Mouse (Mus musculus) hindbrain, embryonic 15.5 days (tissue): ENCODE results near the gene Tlx3. TPM values are rescaled to one million over a fixed set of nuclear protein-coding genes. Genes with fewer than 3 reads are reported as not detected.

Experiments used
- ATAC-seq: fragments of 200-750 bp; cut with Nextera tagmentation; 2 replicates; pipeline ENCODE4 v1.8.0; 2017; ENCODE audit warnings: low read depth, moderate number of reproducible peaks, moderate TSS enrichment; ENCODE audit not compliant: low FRiP score
- H3K27ac ChIP-seq: fragments of 300-500 bp; sonication (generic); replicated peaks from 2 replicates; pipeline ENCODE4 v1.5.1; 2015; ENCODE audit warnings: mild to moderate bottlenecking, inconsistent platforms
- H3K27me3 ChIP-seq: fragments of 300-500 bp; sonication (generic); 2 replicates; pipeline ENCODE4 v1.6.1; 2015; ENCODE audit warnings: control low read depth, inconsistent platforms
- H3K36me3 ChIP-seq: fragments of 300-500 bp; sonication (generic); 2 replicates; pipeline ENCODE4 v1.6.1; 2015; ENCODE audit warnings: control low read depth, inconsistent platforms
- H3K4me1 ChIP-seq: fragments of 300-500 bp; sonication (generic); replicated peaks from 2 replicates; pipeline ENCODE4 v1.6.1; 2015; ENCODE audit warnings: control low read depth, inconsistent platforms
- H3K4me2 ChIP-seq: fragments of 300-500 bp; sonication (generic); 2 replicates; pipeline ENCODE4 v1.6.1; 2015; ENCODE audit warnings: moderate library complexity, mild to moderate bottlenecking, inconsistent platforms
- H3K4me3 ChIP-seq: fragments of 300-500 bp; sonication (generic); 2 replicates; pipeline ENCODE4 v1.5.1; 2015; ENCODE audit warnings: mild to moderate bottlenecking, inconsistent platforms
- H3K9ac ChIP-seq: fragments of 300-500 bp; sonication (generic); 2 replicates; pipeline ENCODE4 v1.6.1; 2015; ENCODE audit warnings: inconsistent platforms
- H3K9me3 ChIP-seq: fragments of 300-500 bp; sonication (generic); 2 replicates; pipeline ENCODE4 v1.6.1; 2016; ENCODE audit warnings: control low read depth, inconsistent platforms
- WGBS: fragments of 180-500 bp; shearing (Covaris S2); methylation state at CpG from one replicate; pipeline ENCODE4 v1.1.7; 2015; 5-methylcytosine and 5-hydroxymethylcytosine counted together
- polyA plus RNA-seq: library from polyadenylated mRNA; unstranded; fragments of >200 nt; fragmentation: Nextera tagmentation; extraction: Ambion mirVana; gene quantifications from 2 replicates; pipeline ENCODE4 v1.2.1, GENCODE M21; 2015

The Tlx3 gene
- polyA plus RNA-seq, 1 experiment from 2014 or later, result 18.1 TPM

DNA sequence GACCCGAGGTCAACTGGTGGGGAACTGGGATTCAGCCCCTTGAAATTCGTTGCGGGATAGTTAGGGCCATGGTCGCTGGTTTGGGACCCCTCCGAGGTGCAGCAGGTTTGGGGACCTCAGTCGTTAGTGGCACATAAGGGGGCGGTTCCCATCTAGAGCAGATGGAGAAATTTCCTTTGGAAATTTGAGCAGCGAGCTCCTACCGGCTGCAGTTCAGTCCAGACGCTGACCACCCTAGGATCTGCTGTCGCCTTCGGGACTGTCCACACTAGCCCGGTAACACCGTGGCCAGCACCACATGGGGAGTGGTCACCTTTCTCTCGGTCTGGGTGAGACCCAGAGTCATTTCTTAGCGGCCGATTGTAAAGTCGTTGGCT lies 928 bp upstream of the Tlx3 start:
- Histone ChIP-seq H3K9ac (peak overlapping the region; percentile 20), H3K27ac (peak overlapping the region; percentile 72), H3K4me3 (peak overlapping the region; percentile 40), H3K4me1 (peaks cover 35% of the 10 kb centered on the region), H3K36me3 (no peaks in the 10 kb centered on the region), H3K4me2 (peak overlapping the region; percentile 52), H3K9me3 (no peaks in the 10 kb centered on the region), H3K27me3 (peaks cover 37% of the 10 kb centered on the region)
- WGBS, result under 1% methylated on average over 18 of the region's 18 CpGs
- ATAC-seq, result no peak

DNA sequence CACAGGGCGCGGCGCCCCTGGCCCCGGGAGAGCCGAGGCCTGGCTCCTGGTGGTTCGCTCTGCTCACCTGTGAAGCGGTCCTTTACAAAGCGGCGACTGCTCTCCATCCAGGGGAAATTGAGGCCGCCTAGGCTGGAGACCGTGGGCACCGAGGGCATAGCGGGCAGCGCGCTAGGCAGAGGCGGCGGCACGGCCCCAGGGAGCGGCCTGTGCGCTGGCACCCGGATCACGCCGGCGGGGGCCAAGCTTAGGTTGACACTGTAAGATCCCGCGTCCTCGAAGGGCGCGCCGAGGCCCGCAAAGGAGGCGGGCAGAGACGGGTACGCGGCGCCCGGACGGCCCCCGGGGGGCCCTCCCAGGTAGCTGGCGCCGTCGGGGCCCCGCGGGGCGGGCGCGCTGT lies 417 bp downstream of the Tlx3 start:
- H3K27ac ChIP-seq, result peak overlapping the region; percentile 79
- peak overlapping the region; percentile 14 for H3K9ac ChIP-seq
- under 1% methylated on average over 45 of the region's 47 CpGs for WGBS
- H3K4me3 ChIP-seq, result peak overlapping the region; percentile 40
- peaks cover 35% of the 10 kb centered on the region for H3K4me1 ChIP-seq
- ATAC-seq, result no peak
- H3K9me3 ChIP-seq, result no peaks in the 10 kb centered on the region
- no peaks in the 10 kb centered on the region for H3K36me3 ChIP-seq
- peaks cover 48% of the 10 kb centered on the region for H3K27me3 ChIP-seq
- H3K4me2 ChIP-seq, result peak overlapping the region; percentile 52

DNA sequence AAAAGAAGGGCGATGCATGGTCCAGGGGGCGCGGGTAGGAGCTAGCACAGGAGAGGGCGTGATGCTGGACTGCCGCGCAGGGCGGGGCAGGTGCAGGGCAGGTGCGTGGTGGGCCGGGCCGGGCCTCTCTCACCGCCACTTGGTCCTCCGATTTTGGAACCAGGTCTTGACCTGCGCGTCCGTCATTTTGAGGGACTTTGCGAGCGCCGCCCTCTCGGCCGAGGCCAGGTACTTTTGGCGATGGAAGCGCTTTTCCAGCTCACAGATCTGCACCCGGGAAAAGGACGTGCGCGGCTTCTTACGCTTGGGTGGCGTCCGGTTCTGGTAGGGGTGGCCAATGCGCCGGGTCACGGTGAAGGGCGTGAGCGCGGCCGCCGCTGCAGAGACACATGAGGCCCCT lies 1.1 kb downstream of the Tlx3 start:
- 4% methylated on average over 35 of the region's 37 CpGs for WGBS
- H3K9ac ChIP-seq, result no peak overlapping the region
- H3K4me1 ChIP-seq, result peaks cover 35% of the 10 kb centered on the region
- no peaks in the 10 kb centered on the region for H3K9me3 ChIP-seq
- peak overlapping the region; percentile 52; the same call in 1 of the 2 replicates for H3K4me2 ChIP-seq
- no peaks in the 10 kb centered on the region for H3K36me3 ChIP-seq
- peak overlapping the region; percentile 79 for H3K27ac ChIP-seq
- ATAC-seq, result no peak
- H3K4me3 ChIP-seq, result peak overlapping the region; percentile 40
- H3K27me3 ChIP-seq, result peaks cover 48% of the 10 kb centered on the region

DNA sequence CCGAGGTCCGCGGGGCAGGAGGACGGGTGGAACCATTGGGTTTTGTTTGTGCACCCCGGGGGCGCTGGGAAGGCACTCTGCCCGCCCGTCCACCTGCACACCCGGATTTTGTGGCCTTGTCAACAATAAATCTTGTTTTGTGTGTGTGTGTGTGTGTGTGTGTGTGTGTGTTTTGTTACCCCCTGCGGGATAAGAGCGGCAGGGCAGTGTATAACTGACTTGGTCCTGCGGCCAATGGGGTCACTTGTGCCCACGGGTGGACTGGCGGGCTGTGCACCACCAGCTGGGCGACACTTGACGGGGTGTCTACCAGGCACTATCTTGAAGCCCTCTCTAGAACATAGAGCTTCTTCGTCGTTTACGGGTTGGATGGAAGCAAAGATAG lies 1.8 kb downstream of the Tlx3 start:
- ATAC-seq, result no peak
- peak overlapping the region; percentile 37; the same call in 1 of the 2 replicates for H3K9ac ChIP-seq
- H3K4me3 ChIP-seq, result peak overlapping the region; percentile 40
- under 1% methylated on average over 19 of the region's 19 CpGs for WGBS
- H3K4me2 ChIP-seq, result peak overlapping the region; percentile 52
- H3K9me3 ChIP-seq, result no peaks in the 10 kb centered on the region
- H3K27ac ChIP-seq, result peak overlapping the region; percentile 79
- peaks cover 48% of the 10 kb centered on the region for H3K27me3 ChIP-seq
- no peaks in the 10 kb centered on the region for H3K36me3 ChIP-seq
- peaks cover 37% of the 10 kb centered on the region for H3K4me1 ChIP-seq

DNA sequence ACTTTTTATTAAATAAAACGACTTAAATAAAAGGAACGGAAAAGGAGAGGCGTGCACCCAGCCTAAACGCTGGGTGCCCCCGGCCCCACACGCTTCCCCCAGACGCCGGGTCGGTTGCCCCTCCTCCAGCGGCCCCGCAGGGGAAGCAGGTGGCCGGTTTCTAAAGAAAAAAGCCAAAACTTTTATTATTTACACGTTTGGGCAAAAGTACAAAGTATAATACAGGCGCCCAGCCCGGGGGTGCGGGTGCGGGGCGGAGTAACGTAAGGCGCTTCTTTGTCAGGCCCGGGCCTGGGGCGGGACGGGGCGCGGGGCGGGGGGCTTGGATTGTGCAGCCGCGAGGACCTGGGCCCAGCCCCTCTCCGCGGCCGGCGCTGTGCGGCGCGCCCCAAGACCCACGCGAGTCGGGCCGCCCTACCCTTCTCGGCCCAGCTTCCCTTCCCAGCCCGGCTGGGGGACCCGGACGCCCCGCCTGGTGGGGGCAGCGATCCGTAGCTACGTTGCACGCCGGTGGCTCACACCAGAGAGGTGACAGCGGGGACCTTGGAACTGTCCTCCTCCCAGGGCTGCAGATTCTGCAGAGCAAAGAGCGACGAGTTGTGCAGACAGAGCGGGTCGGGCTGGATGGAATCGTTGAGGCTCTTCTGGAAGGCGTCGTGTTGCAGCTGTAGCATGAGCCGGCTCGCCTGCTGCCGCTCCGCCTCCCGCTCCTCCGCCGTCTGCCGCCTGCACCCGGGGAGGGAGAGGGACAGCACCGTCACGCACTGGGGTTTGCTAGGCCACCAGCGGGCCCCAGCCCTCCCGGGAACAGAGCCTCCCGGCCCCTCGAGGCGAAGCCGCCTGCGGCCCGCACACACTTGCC lies 2.4 kb downstream of the Tlx3 start:
- Histone ChIP-seq H3K4me3 (peak overlapping the region; percentile 40), H3K27me3 (peaks cover 48% of the 10 kb centered on the region), H3K36me3 (no peaks in the 10 kb centered on the region), H3K4me2 (peak overlapping the region; percentile 52), H3K9ac (peak overlapping the region; percentile 37), H3K27ac (peak overlapping the region; percentile 79), H3K4me1 (peaks cover 42% of the 10 kb centered on the region), H3K9me3 (no peaks in the 10 kb centered on the region)
- ATAC-seq, result peak; percentile 17; the same call in 1 of the 2 replicates
- under 1% methylated on average over 64 of the region's 76 CpGs for WGBS

DNA sequence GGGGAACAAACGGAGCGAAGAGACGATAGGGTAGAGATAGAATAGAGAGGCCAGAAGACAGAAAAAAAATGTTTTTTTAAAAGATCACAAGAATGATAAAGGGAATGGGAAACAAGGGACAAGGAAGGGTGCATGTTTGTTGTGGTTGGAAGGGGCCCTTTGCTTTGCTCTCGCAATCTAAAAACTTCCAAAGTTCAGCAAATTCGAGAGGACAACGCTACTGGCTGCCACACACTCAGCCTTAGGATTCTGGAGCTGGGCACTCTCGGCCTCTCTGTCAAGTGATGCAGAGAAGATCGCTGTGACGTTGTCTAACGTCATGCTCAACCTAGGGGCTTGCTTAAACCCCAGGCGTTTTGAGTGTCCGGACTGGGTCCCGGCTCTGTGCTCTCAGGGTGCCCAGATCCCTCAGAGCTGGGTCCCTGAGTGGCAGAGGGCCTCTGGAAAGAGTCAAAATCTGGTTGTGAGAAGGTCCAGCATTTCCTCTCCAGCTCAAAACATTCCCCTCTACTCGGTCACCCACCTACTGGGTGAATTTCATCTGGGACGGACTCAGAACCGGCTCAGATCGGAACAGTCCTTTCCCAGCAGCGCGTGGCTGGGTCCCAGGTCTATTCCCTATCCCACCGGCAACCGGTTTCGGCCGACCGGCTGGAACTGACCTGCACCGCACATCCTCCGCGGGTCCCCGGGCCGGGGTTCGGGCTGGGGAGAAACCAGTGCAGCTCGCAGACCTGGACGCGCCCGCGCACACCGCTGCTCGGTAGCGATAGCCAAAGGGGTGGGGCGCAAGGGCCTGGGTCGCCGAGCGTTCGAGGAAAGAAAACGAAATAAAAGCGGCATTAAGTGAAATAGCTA lies 3.3 kb downstream of the Tlx3 start:
- under 1% methylated on average over 45 of the region's 45 CpGs for WGBS
- peak overlapping the region; percentile 79 for H3K27ac ChIP-seq
- peaks cover 48% of the 10 kb centered on the region for H3K27me3 ChIP-seq
- peak overlapping the region; percentile 40 for H3K4me3 ChIP-seq
- H3K9ac ChIP-seq, result peak overlapping the region; percentile 37; the same call in 1 of the 2 replicates
- peak overlapping the region; percentile 52 for H3K4me2 ChIP-seq
- H3K9me3 ChIP-seq, result no peaks in the 10 kb centered on the region
- H3K4me1 ChIP-seq, result peaks cover 42% of the 10 kb centered on the region
- no peaks in the 10 kb centered on the region for H3K36me3 ChIP-seq
- no peak for ATAC-seq

DNA sequence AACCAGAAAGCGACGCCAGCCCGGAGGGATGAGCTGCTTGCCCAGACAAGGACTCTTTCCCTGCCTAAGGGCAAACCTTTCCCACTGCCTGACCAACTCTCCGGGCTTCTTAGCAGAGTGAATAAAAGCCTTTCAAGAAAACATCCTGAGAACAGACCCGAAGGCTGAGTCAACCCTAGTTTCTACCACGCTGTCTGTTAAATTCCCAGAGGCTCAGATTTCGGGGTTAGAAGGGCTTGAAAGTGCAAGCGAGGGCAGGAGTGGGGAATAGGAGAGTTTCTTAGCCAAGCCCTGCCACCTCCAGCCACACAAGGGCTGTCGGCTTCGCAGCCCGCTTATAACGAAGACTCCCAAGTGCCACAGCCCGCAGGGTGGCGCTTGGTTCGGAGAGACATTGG lies 4.3 kb downstream of the Tlx3 start:
- H3K9me3 ChIP-seq, result no peaks in the 10 kb centered on the region
- H3K4me2 ChIP-seq, result peak overlapping the region; percentile 52
- ATAC-seq, result no peak
- H3K27me3 ChIP-seq, result peaks cover 50% of the 10 kb centered on the region
- 0 out of 2 replicates have a peak overlapping the region, but pooled peaks have one; percentile 6 for H3K9ac ChIP-seq
- H3K36me3 ChIP-seq, result no peaks in the 10 kb centered on the region
- 4% methylated on average over 15 of the region's 15 CpGs for WGBS
- peak overlapping the region; percentile 79; the same call in 1 of the 2 replicates for H3K27ac ChIP-seq
- peaks cover 42% of the 10 kb centered on the region for H3K4me1 ChIP-seq
- H3K4me3 ChIP-seq, result peak overlapping the region; percentile 40

DNA sequence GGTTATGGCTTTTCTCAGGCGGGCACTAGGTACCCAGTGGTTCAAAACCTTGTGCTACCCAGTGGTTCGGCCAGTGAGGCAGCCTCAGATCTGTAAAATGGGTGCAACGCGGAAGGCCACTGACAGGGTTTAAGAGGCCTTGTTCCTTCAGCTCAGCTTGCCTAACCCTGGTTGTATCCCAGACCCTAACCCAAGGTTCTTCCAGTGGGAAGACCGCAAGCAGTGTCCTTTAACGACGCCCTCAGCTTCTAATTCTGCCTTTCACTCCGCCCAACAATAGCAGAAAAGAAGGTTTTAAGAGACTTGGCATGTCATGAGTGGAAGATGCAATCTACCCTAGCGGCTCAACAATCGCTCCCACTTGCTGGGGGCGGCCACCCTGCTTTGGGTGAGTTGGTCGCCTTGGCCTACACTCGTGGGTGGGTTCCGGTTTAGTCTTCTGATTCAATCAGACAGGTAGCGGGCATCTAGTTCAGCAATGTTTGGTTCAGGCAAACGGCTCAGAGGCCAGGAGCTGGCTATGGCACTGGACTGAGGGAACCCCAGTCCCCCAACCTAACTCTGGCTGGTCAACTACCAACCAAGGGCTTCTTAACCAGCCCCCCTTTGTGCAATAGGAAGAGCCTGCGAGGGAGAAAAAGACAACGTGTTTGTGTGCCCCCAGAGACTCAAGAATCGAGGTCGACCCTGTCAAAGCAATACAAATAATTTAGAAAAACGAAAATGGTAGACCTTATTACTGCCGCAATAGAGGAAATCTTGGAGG lies 4.9 kb downstream of the Tlx3 start:
- no peak for ATAC-seq
- peaks cover 36% of the 10 kb centered on the region for H3K4me1 ChIP-seq
- H3K27ac ChIP-seq, result peak overlapping the region; percentile 79
- peak overlapping the region; percentile 52 for H3K4me2 ChIP-seq
- peak overlapping the region; percentile 40 for H3K4me3 ChIP-seq
- H3K27me3 ChIP-seq, result peaks cover 55% of the 10 kb centered on the region
- no peak overlapping the region for H3K9ac ChIP-seq
- H3K36me3 ChIP-seq, result no peaks in the 10 kb centered on the region
- no peaks in the 10 kb centered on the region for H3K9me3 ChIP-seq
- WGBS, result 17% methylated on average over 22 of the region's 22 CpGs

DNA sequence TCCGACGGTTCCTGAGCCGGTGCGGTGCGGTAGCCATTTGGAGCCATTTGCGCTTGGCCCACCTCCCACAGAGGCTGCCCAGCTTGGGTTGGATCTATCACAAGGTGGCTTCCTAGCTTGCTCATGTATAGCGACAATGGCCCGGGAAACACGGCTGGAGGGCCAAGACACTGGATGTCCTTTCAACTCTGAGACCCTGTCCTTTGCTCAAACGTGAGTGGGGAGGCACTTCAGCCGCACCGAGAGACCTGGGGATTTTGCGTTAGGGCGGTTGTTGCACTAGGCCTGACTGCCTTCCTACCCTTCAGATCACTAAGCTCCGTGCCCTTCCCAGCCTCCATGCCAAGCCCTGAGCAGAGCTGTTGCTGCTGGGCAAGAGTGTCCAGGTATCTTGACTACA lies 5.7 kb downstream of the Tlx3 start:
- 16% methylated on average over 15 of the region's 15 CpGs for WGBS
- Histone ChIP-seq H3K9me3 (no peaks in the 10 kb centered on the region), H3K4me3 (0 out of 2 replicates have a peak overlapping the region, but pooled peaks have one; percentile 6), H3K27me3 (peaks cover 63% of the 10 kb centered on the region), H3K27ac (peak overlapping the region; percentile 20), H3K4me2 (peak overlapping the region; percentile 52), H3K9ac (no peak overlapping the region), H3K36me3 (no peaks in the 10 kb centered on the region), H3K4me1 (peaks cover 27% of the 10 kb centered on the region)
- no peak for ATAC-seq

DNA sequence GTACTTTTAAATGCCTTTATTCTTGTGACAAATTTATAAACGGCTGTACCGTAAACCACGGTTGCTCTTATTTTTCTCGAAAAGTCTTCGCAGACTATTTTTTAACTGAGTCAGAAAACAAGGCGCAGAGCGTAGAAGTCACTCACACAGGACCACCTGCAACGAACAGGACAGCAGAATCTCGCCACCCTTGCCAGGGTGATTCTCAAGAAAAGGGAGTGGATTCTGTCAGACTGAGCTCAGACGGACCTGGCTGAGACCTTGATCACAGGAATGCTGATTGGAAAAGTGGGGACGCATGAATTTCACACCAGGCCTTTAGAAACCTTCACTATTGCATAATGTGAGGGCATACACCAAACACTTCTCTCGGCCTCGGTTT lies 6.3 kb downstream of the Tlx3 start:
- Histone ChIP-seq H3K36me3 (no peaks in the 10 kb centered on the region), H3K4me3 (no peak overlapping the region), H3K27ac (no peak overlapping the region), H3K9ac (no peak overlapping the region), H3K4me1 (peaks cover 22% of the 10 kb centered on the region), H3K27me3 (peaks cover 63% of the 10 kb centered on the region), H3K9me3 (no peaks in the 10 kb centered on the region), H3K4me2 (peak overlapping the region; percentile 52; the same call in 1 of the 2 replicates)
- no peak for ATAC-seq
- WGBS, result 25% methylated on average over 13 of the region's 13 CpGs

DNA sequence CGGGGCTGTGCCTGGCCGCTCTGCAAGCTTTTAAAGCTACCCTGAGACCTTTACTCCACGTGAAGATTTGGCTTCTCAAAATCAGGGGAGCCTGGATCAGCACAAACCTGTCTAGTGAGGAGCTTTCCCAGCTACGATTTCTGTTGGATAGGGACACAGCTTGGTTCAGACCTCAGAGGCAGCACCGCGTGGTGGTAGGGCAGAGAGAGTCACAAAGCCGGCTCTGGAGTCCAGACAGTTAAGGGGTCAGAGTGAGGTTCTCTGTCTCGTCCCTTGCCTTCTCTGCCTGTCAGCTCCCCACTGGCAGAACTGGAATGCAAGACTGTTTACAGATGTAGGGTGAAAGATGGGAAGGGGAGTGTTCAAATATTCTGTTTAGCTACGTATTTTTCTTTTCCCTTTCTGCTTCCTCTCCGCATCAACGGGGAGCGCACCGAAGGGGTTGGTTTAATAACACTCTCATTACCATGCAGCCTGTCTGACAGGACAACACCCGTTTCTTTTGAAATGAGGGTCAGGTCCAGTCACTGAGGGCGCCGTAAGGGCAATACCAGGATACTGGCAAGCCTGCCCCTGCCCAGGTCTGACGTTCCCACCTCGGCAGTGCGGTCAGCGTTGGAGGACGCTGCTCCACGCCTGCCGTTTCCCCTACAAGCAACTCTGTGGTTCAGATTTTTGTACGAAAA lies 6.8 kb downstream of the Tlx3 start:
- Histone ChIP-seq H3K4me1 (peaks cover 22% of the 10 kb centered on the region), H3K36me3 (no peaks in the 10 kb centered on the region), H3K27ac (no peak overlapping the region), H3K4me3 (0 out of 2 replicates have a peak overlapping the region, but pooled peaks have one; percentile 5), H3K27me3 (peaks cover 68% of the 10 kb centered on the region), H3K9ac (no peak overlapping the region), H3K9me3 (no peaks in the 10 kb centered on the region), H3K4me2 (peak overlapping the region; percentile 52)
- no peak for ATAC-seq
- WGBS, result 11% methylated on average over 24 of the region's 24 CpGs
